Mouse (Mus musculus): ENCODE data around the gene Cdc25b. TPM values are rescaled to one million over a fixed set of nuclear protein-coding genes. Genes with fewer than 3 reads are reported as not detected.

Cdc25b gene
- polyA plus RNA-seq, 1 experiment = 12.9 TPM

GRCm38 (mm10) chr2:131147043-131147365 lies 39.7 kb upstream of the Cdc25b start:
- 95% methylated on average over 8 of the region's 8 CpGs for WGBS

GRCm38 (mm10) chr2:131148353-131149253 lies 38.1 kb upstream of the Cdc25b start:
- no peaks in the 10 kb centered on the region; the same call in 1 of the 2 replicates for H3K4me1 ChIP-seq (ENCODE audit: control insufficient read depth, insufficient read depth, low read length)
- DNase-seq = no peak
- H3K36me3 ChIP-seq (ENCODE audit: control insufficient read depth, insufficient read depth, low read length) = no peaks in the 10 kb centered on the region
- 67% methylated on average over 8 of the region's 8 CpGs for WGBS
- no peak overlapping the region for H3K27ac ChIP-seq (ENCODE audit: insufficient read depth, low read depth, low read length)
- no peak overlapping the region for H3K4me3 ChIP-seq (ENCODE audit: insufficient read depth, low read depth, low read length)
- no peaks in the 10 kb centered on the region for H3K27me3 ChIP-seq (replicated peaks; ENCODE audit: control insufficient read depth, insufficient read depth, low read length)
- TF ChIP-seq CTCF (conservative IDR thresholded peaks at IDR 0.05; ENCODE audit: insufficient read depth, insufficient read length, low read depth, low read length) (no peak), POLR2A (IDR thresholded peaks at IDR 0.05; ENCODE audit: low read depth, low read length) (no peak)

More at GRCm38 (mm10) chr2:131147043-131147365, 39.7 kb upstream of the Cdc25b start:
- no peak overlapping the region for H3K4me3 ChIP-seq (ENCODE audit: insufficient read depth, low read depth, low read length)
- DNase-seq = no peak
- no peaks in the 10 kb centered on the region for H3K27me3 ChIP-seq (replicated peaks; ENCODE audit: control insufficient read depth, insufficient read depth, low read length)
- no peak for TF ChIP-seq POLR2A (IDR thresholded peaks at IDR 0.05; ENCODE audit: low read depth, low read length)
- TF ChIP-seq CTCF (conservative IDR thresholded peaks at IDR 0.05; ENCODE audit: insufficient read depth, insufficient read length, low read depth, low read length) = no peak
- no peaks in the 10 kb centered on the region for H3K36me3 ChIP-seq (ENCODE audit: control insufficient read depth, insufficient read depth, low read length)
- no peaks in the 10 kb centered on the region; the same call in 1 of the 2 replicates for H3K4me1 ChIP-seq (ENCODE audit: control insufficient read depth, insufficient read depth, low read length)
- no peak overlapping the region for H3K27ac ChIP-seq (ENCODE audit: insufficient read depth, low read depth, low read length)

- no peak for TF ChIP-seq CTCF (conservative IDR thresholded peaks at IDR 0.05; ENCODE audit: insufficient read depth, insufficient read length, low read depth, low read length)
- TF ChIP-seq POLR2A (IDR thresholded peaks at IDR 0.05; ENCODE audit: low read depth, low read length) = no peak
- Histone ChIP-seq H3K4me3 (ENCODE audit: insufficient read depth, low read depth, low read length) (no peak overlapping the region), H3K36me3 (ENCODE audit: control insufficient read depth, insufficient read depth, low read length) (no peaks in the 10 kb centered on the region), H3K4me1 (ENCODE audit: control insufficient read depth, insufficient read depth, low read length) (no peaks in the 10 kb centered on the region; the same call in 1 of the 2 replicates), H3K27me3 (replicated peaks; ENCODE audit: control insufficient read depth, insufficient read depth, low read length) (no peaks in the 10 kb centered on the region), H3K27ac (ENCODE audit: insufficient read depth, low read depth, low read length) (no peak overlapping the region)
- no peak for DNase-seq
- 93% methylated on average over 3 of the region's 3 CpGs for WGBS
Observed at GRCm38 (mm10) chr2:131149254-131149578, 37.5 kb upstream of the Cdc25b start.

GRCm38 (mm10) chr2:131152166-131152730 lies 34.5 kb upstream of the Cdc25b start:
- WGBS = 96% methylated on average over 7 of the region's 7 CpGs
- Histone ChIP-seq H3K4me3 (ENCODE audit: insufficient read depth, low read depth, low read length) (no peak overlapping the region), H3K27me3 (replicated peaks; ENCODE audit: control insufficient read depth, insufficient read depth, low read length) (no peaks in the 10 kb centered on the region), H3K27ac (ENCODE audit: insufficient read depth, low read depth, low read length) (no peak overlapping the region), H3K36me3 (ENCODE audit: control insufficient read depth, insufficient read depth, low read length) (no peaks in the 10 kb centered on the region), H3K4me1 (ENCODE audit: control insufficient read depth, insufficient read depth, low read length) (no peaks in the 10 kb centered on the region; the same call in 1 of the 2 replicates)
- DNase-seq = no peak
- TF ChIP-seq CTCF (conservative IDR thresholded peaks at IDR 0.05; ENCODE audit: insufficient read depth, insufficient read length, low read depth, low read length) = no peak
- TF ChIP-seq POLR2A (IDR thresholded peaks at IDR 0.05; ENCODE audit: low read depth, low read length) = no peak

- H3K27ac ChIP-seq (ENCODE audit: insufficient read depth, low read depth, low read length) = no peak overlapping the region
- no peak for DNase-seq
- WGBS = 90% methylated on average over 4 of the region's 4 CpGs
- no peaks in the 10 kb centered on the region; the same call in 1 of the 2 replicates for H3K4me1 ChIP-seq (ENCODE audit: control insufficient read depth, insufficient read depth, low read length)
- no peak overlapping the region for H3K4me3 ChIP-seq (ENCODE audit: insufficient read depth, low read depth, low read length)
- H3K36me3 ChIP-seq (ENCODE audit: control insufficient read depth, insufficient read depth, low read length) = no peaks in the 10 kb centered on the region
- H3K27me3 ChIP-seq (replicated peaks; ENCODE audit: control insufficient read depth, insufficient read depth, low read length) = no peaks in the 10 kb centered on the region
- no peak for TF ChIP-seq POLR2A (IDR thresholded peaks at IDR 0.05; ENCODE audit: low read depth, low read length)
- TF ChIP-seq CTCF (conservative IDR thresholded peaks at IDR 0.05; ENCODE audit: insufficient read depth, insufficient read length, low read depth, low read length) = no peak
Observed at GRCm38 (mm10) chr2:131154036-131154435, 32.7 kb upstream of the Cdc25b start.

GRCm38 (mm10) chr2:131156987-131157386 lies 29.8 kb upstream of the Cdc25b start:
- H3K4me3 ChIP-seq (ENCODE audit: insufficient read depth, low read depth, low read length) = no peak overlapping the region
- DNase-seq = no peak
- TF ChIP-seq CTCF (conservative IDR thresholded peaks at IDR 0.05; ENCODE audit: insufficient read depth, insufficient read length, low read depth, low read length) = no peak
- TF ChIP-seq POLR2A (IDR thresholded peaks at IDR 0.05; ENCODE audit: low read depth, low read length) = no peak
- 91% methylated on average over 7 of the region's 7 CpGs for WGBS
- H3K4me1 ChIP-seq (ENCODE audit: control insufficient read depth, insufficient read depth, low read length) = no peaks in the 10 kb centered on the region
- H3K36me3 ChIP-seq (ENCODE audit: control insufficient read depth, insufficient read depth, low read length) = no peaks in the 10 kb centered on the region
- no peaks in the 10 kb centered on the region for H3K27me3 ChIP-seq (replicated peaks; ENCODE audit: control insufficient read depth, insufficient read depth, low read length)
- no peak overlapping the region for H3K27ac ChIP-seq (ENCODE audit: insufficient read depth, low read depth, low read length)

- peak overlapping the region; percentile 66 for H3K4me3 ChIP-seq (ENCODE audit: insufficient read depth, low read depth, low read length)
- under 1% methylated on average over 18 of the region's 18 CpGs for WGBS
- H3K27ac ChIP-seq (ENCODE audit: insufficient read depth, low read depth, low read length) = no peak overlapping the region
- no peaks in the 10 kb centered on the region for H3K36me3 ChIP-seq (ENCODE audit: control insufficient read depth, insufficient read depth, low read length)
- TF ChIP-seq POLR2A (IDR thresholded peaks at IDR 0.05; ENCODE audit: low read depth, low read length) = no peak
- no peak for TF ChIP-seq CTCF (conservative IDR thresholded peaks at IDR 0.05; ENCODE audit: insufficient read depth, insufficient read length, low read depth, low read length)
- DNase-seq = peak; percentile 28
- peaks cover 2% of the 10 kb centered on the region; the same call in 1 of the 2 replicates for H3K4me1 ChIP-seq (ENCODE audit: control insufficient read depth, insufficient read depth, low read length)
- H3K27me3 ChIP-seq (replicated peaks; ENCODE audit: control insufficient read depth, insufficient read depth, low read length) = no peaks in the 10 kb centered on the region
Observed at GRCm38 (mm10) chr2:131159491-131159910, 27.2 kb upstream of the Cdc25b start.

Data from kidney, adult 2 months (tissue).